Mouse (Mus musculus): ENCODE measurements around the gene Sgsm2. TPM values are rescaled to one million over a fixed set of nuclear protein-coding genes. Genes with fewer than 3 reads are reported as not detected.

Sgsm2 gene
- polyA plus RNA-seq, 1 experiment from 2014 or later: 2.5 TPM

Small RNA genes lying within 50 kb of the gene (microRNA-seq; reads per million reads assigned to microRNA genes)
- not detected for gene Mir6926 (ENCODE audit: borderline number of aligned reads)

Other genes with a start within 250 kb of the Sgsm2 start
- gene Cluh, start 247.6 kb downstream of the Sgsm2 start, polyA plus RNA-seq (2014; fragmentation: Nextera tagmentation; extraction: Ambion mirVana): 10.8 and 11.2 TPM in 2 replicates
- 96.8 and 102 TPM in 2 replicates for gene Pafah1b1, start 172.4 kb downstream of the Sgsm2 start, polyA plus RNA-seq (2014; fragmentation: Nextera tagmentation; extraction: Ambion mirVana)
- gene Mettl16, start 126.2 kb downstream of the Sgsm2 start, polyA plus RNA-seq (2014; fragmentation: Nextera tagmentation; extraction: Ambion mirVana): 51.2 and 52.2 TPM in 2 replicates
- gene Mnt, start 66.1 kb downstream of the Sgsm2 start, polyA plus RNA-seq (2014; fragmentation: Nextera tagmentation; extraction: Ambion mirVana): 3.0 and 3.6 TPM in 2 replicates
- gene Tsr1, start 1.0 kb upstream of the Sgsm2 start, polyA plus RNA-seq (2014; fragmentation: Nextera tagmentation; extraction: Ambion mirVana): 55.7 and 62.6 TPM in 2 replicates
- 16.8 and 17.9 TPM in 2 replicates for gene Smg6, start 28.8 kb upstream of the Sgsm2 start, polyA plus RNA-seq (2014; fragmentation: Nextera tagmentation; extraction: Ambion mirVana)
- gene Srr, start 28.9 kb upstream of the Sgsm2 start, polyA plus RNA-seq (2014; fragmentation: Nextera tagmentation; extraction: Ambion mirVana): 24.7 and 29.2 TPM in 2 replicates